Mouse (Mus musculus): Measurements from ENCODE around the gene Lman1l. TPM values are rescaled to one million over a fixed set of nuclear protein-coding genes. Genes with fewer than 3 reads are reported as not detected.

Gene Lman1l
- total RNA-seq, 1 experiment from 2014 or later = not detected

GRCm38 (mm10) chr9:57627892-57628291 is 7.3 kb upstream of the Lman1l start:
- no peak for ATAC-seq (replicated peaks; ENCODE audit: insufficient number of reproducible peaks, low FRiP score, low TSS enrichment, poor library complexity, severe bottlenecking)

- no peak for ATAC-seq (replicated peaks; ENCODE audit: insufficient number of reproducible peaks, low FRiP score, low TSS enrichment, poor library complexity, severe bottlenecking)
Observed at GRCm38 (mm10) chr9:57627191-57627590, 6.6 kb upstream of the Lman1l start.

GRCm38 (mm10) chr9:57625674-57626500 is 5.3 kb upstream of the Lman1l start:
- no peak for ATAC-seq (replicated peaks; ENCODE audit: insufficient number of reproducible peaks, low FRiP score, low TSS enrichment, poor library complexity, severe bottlenecking)

GRCm38 (mm10) chr9:57624295-57624694 is 3.7 kb upstream of the Lman1l start:
- ATAC-seq (replicated peaks; ENCODE audit: insufficient number of reproducible peaks, low FRiP score, low TSS enrichment, poor library complexity, severe bottlenecking) = no peak

GRCm38 (mm10) chr9:57618854-57619253 is 1.7 kb downstream of the Lman1l start:
- no peak for ATAC-seq (replicated peaks; ENCODE audit: insufficient number of reproducible peaks, low FRiP score, low TSS enrichment, poor library complexity, severe bottlenecking)

- ATAC-seq (replicated peaks; ENCODE audit: insufficient number of reproducible peaks, low FRiP score, low TSS enrichment, poor library complexity, severe bottlenecking) = no peak
Observed at GRCm38 (mm10) chr9:57617556-57618169, 2.9 kb downstream of the Lman1l start.

- no peak for ATAC-seq (replicated peaks; ENCODE audit: insufficient number of reproducible peaks, low FRiP score, low TSS enrichment, poor library complexity, severe bottlenecking)
Observed at GRCm38 (mm10) chr9:57614786-57615185, 5.8 kb downstream of the Lman1l start.

GRCm38 (mm10) chr9:57613975-57614374 is 6.6 kb downstream of the Lman1l start:
- no peak for ATAC-seq (replicated peaks; ENCODE audit: insufficient number of reproducible peaks, low FRiP score, low TSS enrichment, poor library complexity, severe bottlenecking)

GRCm38 (mm10) chr9:57612587-57612986 is 8.0 kb downstream of the Lman1l start:
- ATAC-seq (replicated peaks; ENCODE audit: insufficient number of reproducible peaks, low FRiP score, low TSS enrichment, poor library complexity, severe bottlenecking) = no peak

- no peak for ATAC-seq (replicated peaks; ENCODE audit: insufficient number of reproducible peaks, low FRiP score, low TSS enrichment, poor library complexity, severe bottlenecking)
Observed at GRCm38 (mm10) chr9:57610359-57610826, 10.2 kb downstream of the Lman1l start.

GRCm38 (mm10) chr9:57609803-57610202 is 10.8 kb downstream of the Lman1l start:
- no peak for ATAC-seq (replicated peaks; ENCODE audit: insufficient number of reproducible peaks, low FRiP score, low TSS enrichment, poor library complexity, severe bottlenecking)

GRCm38 (mm10) chr9:57606139-57606851 is 14.3 kb downstream of the Lman1l start, which contains the start of gene Cplx3:
TSS of gene Cplx3 (minus strand) at chr9:57606281.
- ATAC-seq (replicated peaks; ENCODE audit: insufficient number of reproducible peaks, low FRiP score, low TSS enrichment, poor library complexity, severe bottlenecking) = no peak

- ATAC-seq (replicated peaks; ENCODE audit: insufficient number of reproducible peaks, low FRiP score, low TSS enrichment, poor library complexity, severe bottlenecking) = no peak
Observed at GRCm38 (mm10) chr9:57605503-57605902, 15.1 kb downstream of the Lman1l start.

- ATAC-seq (replicated peaks; ENCODE audit: insufficient number of reproducible peaks, low FRiP score, low TSS enrichment, poor library complexity, severe bottlenecking) = no peak
Observed at GRCm38 (mm10) chr9:57604875-57605274, 15.7 kb downstream of the Lman1l start.

GRCm38 (mm10) chr9:57602098-57602497 is 18.5 kb downstream of the Lman1l start:
- no peak for ATAC-seq (replicated peaks; ENCODE audit: insufficient number of reproducible peaks, low FRiP score, low TSS enrichment, poor library complexity, severe bottlenecking)

- ATAC-seq (replicated peaks; ENCODE audit: insufficient number of reproducible peaks, low FRiP score, low TSS enrichment, poor library complexity, severe bottlenecking) = no peak
Observed at GRCm38 (mm10) chr9:57601353-57601706, 19.2 kb downstream of the Lman1l start.

GRCm38 (mm10) chr9:57600620-57601352 is 19.8 kb downstream of the Lman1l start:
- no peak for ATAC-seq (replicated peaks; ENCODE audit: insufficient number of reproducible peaks, low FRiP score, low TSS enrichment, poor library complexity, severe bottlenecking)

- ATAC-seq (replicated peaks; ENCODE audit: insufficient number of reproducible peaks, low FRiP score, low TSS enrichment, poor library complexity, severe bottlenecking) = no peak
Observed at GRCm38 (mm10) chr9:57598851-57599563, 21.6 kb downstream of the Lman1l start.
